Mouse (Mus musculus) testis, adult 2 months (tissue): ENCODE data around the gene Cpne9. TPM values are rescaled to one million over a fixed set of nuclear protein-coding genes. Genes with fewer than 3 reads are reported as not detected.
"Not testable (repeated sequence)": the region's sequence is repeated elsewhere in the genome, so short reads cannot be mapped to it uniquely, and the experiment has no call there.

Source experiments
- H3K27ac ChIP-seq: fragments of 200-500 bp; 2 replicates; pipeline ENCODE4 v1.5.1; 2012; ENCODE audit warnings: low read depth, low read length; ENCODE audit not compliant: control insufficient read depth, insufficient read depth
- H3K27me3 ChIP-seq: fragments of 200-500 bp; 2 replicates; pipeline ENCODE4 v1.6.1; 2012; ENCODE audit warnings: mild to moderate bottlenecking, low read length, moderate library complexity; ENCODE audit not compliant: control insufficient read depth, insufficient read depth
- H3K36me3 ChIP-seq: fragments of 200-500 bp; 2 replicates; pipeline ENCODE4 v1.6.1; 2012; ENCODE audit warnings: mild to moderate bottlenecking, low read length; ENCODE audit not compliant: control insufficient read depth, insufficient read depth
- H3K4me1 ChIP-seq: fragments of 200-500 bp; 2 replicates; pipeline ENCODE4 v1.6.1; 2012; ENCODE audit warnings: low read length; ENCODE audit not compliant: control insufficient read depth, insufficient read depth
- H3K4me3 ChIP-seq: fragments of 200-500 bp; 2 replicates; pipeline ENCODE4 v1.5.1; 2012; ENCODE audit warnings: low read depth, mild to moderate bottlenecking, low read length, moderate library complexity, mixed read lengths; ENCODE audit not compliant: control insufficient read depth
- CTCF ChIP-seq: fragments of 200-500 bp; IDR thresholded peaks from 2 replicates; pipeline ENCODE4 v1.5.1; 2012; ENCODE audit warnings: low read depth, mild to moderate bottlenecking, inconsistent platforms, low read length, moderate library complexity; ENCODE audit not compliant: control insufficient read depth, insufficient read depth, insufficient replicate concordance
- POLR2A ChIP-seq: fragments of 200-500 bp; IDR thresholded peaks from 2 replicates; pipeline ENCODE4 v1.6.1; 2012; ENCODE audit warnings: low read depth, mild to moderate bottlenecking, inconsistent platforms, low read length, moderate library complexity; ENCODE audit not compliant: control insufficient read depth
- polyA plus RNA-seq: library from polyadenylated mRNA; depleted of rRNA; stranded (reverse); fragments of >200 nt; gene quantifications from 2 replicates; pipeline ENCODE4 v1.2.3, GENCODE M21; 2012

The Cpne9 gene
- polyA plus RNA-seq, 1 experiment: 0.58 TPM

DNA sequence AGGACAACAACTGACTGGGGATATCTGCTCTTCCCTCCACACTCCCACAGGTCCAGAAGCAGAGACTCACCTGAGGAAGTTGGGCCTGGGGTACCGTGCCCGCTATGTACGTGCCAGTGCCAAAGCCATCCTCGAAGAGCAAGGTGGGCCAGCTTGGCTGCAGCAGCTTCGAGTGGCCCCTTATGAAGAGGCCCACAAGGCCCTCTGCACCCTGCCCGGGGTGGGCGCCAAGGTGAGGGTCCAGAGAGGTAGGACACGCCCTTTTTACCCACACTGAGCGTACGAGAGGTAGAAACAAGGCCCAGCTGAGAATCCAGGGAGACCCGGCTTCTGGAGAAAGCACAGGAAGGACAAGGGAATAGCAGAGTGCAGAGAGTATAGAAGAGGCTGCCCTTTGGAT lies 49.6 kb downstream of the Cpne9 start:
- no peak overlapping the region for H3K4me3 ChIP-seq
- TF ChIP-seq CTCF: no peak
- TF ChIP-seq POLR2A: no peak
- H3K27me3 ChIP-seq: no peaks in the 10 kb centered on the region
- no peaks in the 10 kb centered on the region; the same call in 1 of the 2 replicates for H3K4me1 ChIP-seq
- no peak overlapping the region for H3K27ac ChIP-seq
- H3K36me3 ChIP-seq: peaks cover 5% of the 10 kb centered on the region

DNA sequence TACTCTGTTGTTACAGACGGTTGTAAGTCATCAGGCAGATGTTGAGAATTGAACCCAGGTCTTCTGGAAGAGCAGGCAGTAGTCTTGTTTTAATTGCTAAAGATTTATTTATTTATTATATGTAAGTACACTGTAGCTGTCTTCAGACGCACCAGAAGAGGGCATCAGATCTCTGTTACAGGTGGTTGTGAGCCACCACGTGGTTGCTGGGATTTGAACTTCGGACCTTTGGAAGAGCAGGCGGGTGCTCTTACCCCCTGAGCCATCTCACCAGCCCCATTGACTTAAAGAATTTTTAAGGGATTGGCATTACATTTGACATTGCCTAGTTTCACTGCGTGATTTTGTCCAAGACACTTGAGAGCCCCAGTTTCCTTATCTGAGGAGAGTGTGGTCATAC lies 50.6 kb downstream of the Cpne9 start:
- not testable (repeated sequence) for H3K27ac ChIP-seq, H3K4me3 ChIP-seq, H3K27me3 ChIP-seq, H3K4me1 ChIP-seq, H3K36me3 ChIP-seq

DNA sequence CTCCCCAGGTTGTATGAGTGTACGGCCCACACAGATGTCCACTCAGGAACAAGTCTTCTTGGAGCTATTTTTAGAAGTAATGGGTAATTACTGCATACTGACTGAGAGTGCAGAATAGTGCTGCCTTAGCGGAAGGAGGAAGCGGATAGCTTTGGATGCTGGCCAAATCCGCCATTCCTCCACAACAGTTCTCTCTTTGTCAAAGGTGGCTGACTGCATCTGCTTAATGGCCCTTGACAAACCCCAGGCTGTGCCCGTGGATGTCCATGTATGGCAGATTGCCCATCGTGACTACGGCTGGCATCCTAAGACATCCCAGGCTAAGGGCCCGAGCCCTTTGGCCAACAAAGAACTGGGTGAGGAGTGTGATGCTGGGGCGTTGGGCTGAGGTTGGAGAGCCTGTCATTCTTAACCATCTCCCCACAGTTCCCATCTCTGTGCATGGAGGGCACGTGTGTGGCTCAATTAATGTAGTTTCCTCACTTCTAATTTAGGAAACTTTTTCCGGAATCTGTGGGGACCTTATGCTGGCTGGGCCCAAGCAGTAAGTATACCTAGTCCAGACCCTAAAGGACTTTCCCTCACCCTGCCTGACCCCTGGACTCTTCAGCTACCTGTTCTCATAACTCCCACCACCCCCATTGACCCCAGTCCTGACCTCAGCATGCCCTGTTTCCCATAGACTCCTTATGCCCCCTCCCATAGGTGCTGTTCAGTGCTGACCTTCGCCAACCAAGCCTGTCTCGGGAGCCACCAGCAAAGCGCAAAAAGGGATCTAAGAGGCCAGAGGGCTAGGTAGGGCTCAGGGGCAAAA lies 51.2 kb downstream of the Cpne9 start:
- TF ChIP-seq CTCF (no peak), POLR2A (no peak)
- Histone ChIP-seq H3K27ac (no peak overlapping the region), H3K4me3 (no peak overlapping the region), H3K36me3 (peaks cover 5% of the 10 kb centered on the region), H3K4me1 (no peaks in the 10 kb centered on the region; the same call in 1 of the 2 replicates), H3K27me3 (no peaks in the 10 kb centered on the region)

DNA sequence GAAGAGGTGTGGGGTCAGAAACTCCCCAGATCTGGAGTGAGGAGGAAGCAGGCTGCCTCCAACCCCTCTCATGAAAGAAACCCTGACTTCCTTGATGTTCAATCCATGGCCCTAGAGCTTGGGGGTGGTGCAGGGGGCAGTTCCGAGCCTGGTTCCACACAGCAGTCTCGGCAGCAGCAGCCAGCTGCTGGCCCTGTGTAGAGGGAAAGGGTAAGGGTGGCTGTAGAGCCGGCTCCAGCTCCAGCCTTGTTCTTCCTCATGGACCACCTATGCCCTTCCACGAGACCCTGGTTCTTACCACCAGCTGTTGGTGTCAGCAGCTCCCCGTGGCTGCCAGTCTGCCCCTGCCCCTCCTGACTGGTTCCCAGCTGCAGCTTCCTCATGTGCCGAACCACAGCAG lies 52.1 kb downstream of the Cpne9 start:
- TF ChIP-seq CTCF: no peak
- TF ChIP-seq POLR2A: no peak
- no peak overlapping the region for H3K4me3 ChIP-seq
- H3K4me1 ChIP-seq: no peaks in the 10 kb centered on the region
- H3K36me3 ChIP-seq: peaks cover 5% of the 10 kb centered on the region
- no peaks in the 10 kb centered on the region for H3K27me3 ChIP-seq
- no peak overlapping the region; the same call in 1 of the 2 replicates for H3K27ac ChIP-seq

DNA sequence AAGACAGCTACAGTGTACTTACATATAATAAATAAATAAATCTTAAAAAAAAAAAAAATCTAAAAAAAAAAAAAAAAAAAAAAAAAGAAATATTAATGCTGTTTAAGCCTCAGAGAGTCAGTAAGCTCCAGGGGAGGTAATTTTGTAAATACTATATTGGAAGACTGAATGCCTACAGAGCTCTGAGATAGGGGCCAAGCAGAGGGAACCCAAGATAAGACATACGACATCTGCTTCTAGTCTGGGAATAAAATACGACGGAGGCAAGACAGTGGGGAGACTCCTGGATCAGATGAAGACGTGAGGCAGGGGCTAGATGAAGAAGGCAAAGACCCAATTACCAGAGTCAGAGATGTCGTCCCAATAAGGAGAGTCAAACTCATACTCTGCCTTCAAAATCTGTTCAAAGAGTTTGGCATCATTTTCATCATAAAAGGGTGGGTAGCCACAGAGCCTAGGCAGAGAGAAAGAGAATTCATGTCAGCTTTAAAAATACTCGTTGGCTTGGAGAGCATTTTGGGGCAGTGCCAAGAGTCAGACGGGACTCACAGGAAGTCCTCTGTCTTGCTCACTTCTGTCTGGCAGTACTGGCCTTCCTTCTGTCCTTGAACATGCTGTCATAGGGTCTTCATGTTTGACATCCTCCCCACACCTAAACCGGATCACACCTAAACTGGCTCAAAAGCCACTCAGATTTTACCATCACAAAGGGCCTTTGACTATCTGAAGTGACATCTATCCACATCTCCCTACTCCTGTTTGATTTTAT lies 54.9 kb downstream of the Cpne9 start:
- Histone ChIP-seq H3K4me1 (no peaks in the 10 kb centered on the region), H3K27me3 (no peaks in the 10 kb centered on the region), H3K27ac (no peak overlapping the region), H3K4me3 (no peak overlapping the region), H3K36me3 (peaks cover 5% of the 10 kb centered on the region)
- no peak for TF ChIP-seq POLR2A

DNA sequence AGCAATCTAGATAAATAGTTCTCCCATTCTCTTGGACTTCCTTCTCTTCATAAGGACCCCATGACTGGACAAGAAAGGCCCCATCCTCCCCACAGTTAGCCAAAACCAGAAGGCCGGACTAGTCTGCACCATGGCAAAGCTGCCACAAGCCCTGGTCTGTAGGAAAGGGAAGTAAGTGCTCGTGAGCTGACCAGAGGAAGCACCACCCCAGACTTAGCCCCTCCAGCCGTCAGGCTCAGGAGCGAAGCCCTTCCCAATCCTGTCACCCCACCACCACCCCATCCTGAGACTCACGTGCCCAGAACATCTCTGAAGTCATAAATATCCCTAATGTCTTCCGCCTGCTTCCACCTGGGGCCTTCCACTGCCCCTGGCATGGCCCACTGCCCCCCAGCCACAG lies 59.5 kb downstream of the Cpne9 start:
- Histone ChIP-seq H3K4me1 (peaks cover 5% of the 10 kb centered on the region), H3K4me3 (no peak overlapping the region), H3K27ac (no peak overlapping the region), H3K27me3 (no peaks in the 10 kb centered on the region), H3K36me3 (no peaks in the 10 kb centered on the region)
- TF ChIP-seq CTCF (no peak), POLR2A (no peak)

DNA sequence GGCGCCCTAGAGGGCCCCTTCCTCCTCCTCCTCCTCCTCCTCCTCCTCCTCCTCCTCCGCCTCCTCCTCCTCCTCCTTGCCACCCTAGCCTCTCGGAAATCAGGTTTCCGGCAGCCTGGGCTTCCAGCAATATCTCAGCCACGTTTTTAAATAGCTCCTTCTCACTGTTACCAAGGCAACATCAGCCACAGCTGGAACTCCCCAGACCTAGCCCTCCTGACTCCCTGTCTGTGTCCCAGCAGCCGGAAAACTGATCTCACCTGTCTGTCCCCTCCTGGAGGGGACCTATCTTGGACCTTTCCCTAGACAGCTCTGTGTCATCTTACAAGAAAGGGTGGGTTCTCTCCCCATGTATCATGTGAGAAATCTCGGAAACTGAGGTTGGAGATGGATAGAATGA lies 60.2 kb downstream of the Cpne9 start:
- H3K4me3 ChIP-seq: no peak overlapping the region
- H3K27ac ChIP-seq: no peak overlapping the region
- H3K36me3 ChIP-seq: no peaks in the 10 kb centered on the region
- peaks cover 5% of the 10 kb centered on the region for H3K4me1 ChIP-seq
- no peak for TF ChIP-seq CTCF
- TF ChIP-seq POLR2A: no peak
- no peaks in the 10 kb centered on the region for H3K27me3 ChIP-seq
